Mouse (Mus musculus) C2C12 (cell line): ENCODE results near the gene Scd2.

Experiments
- CEBPB ChIP-seq: IDR thresholded peaks from one replicate; pipeline ENCODE4 v1.6.1; 2011; ENCODE audit warnings: low read depth, mild to moderate bottlenecking, control low read depth, moderate library complexity
- CTCF ChIP-seq: IDR thresholded peaks from one replicate; pipeline ENCODE4 v1.5.1; 2011; ENCODE audit not compliant: control insufficient read depth, insufficient read depth, insufficient read length
- MAX ChIP-seq: IDR thresholded peaks from one replicate; pipeline ENCODE4 v1.6.1; 2011; ENCODE audit warnings: mild to moderate bottlenecking, control low read depth
- MYOG ChIP-seq: IDR thresholded peaks from one replicate; pipeline ENCODE4 v1.6.1; 2011; ENCODE audit not compliant: control insufficient read depth, insufficient read length; ENCODE audit errors: extremely low read depth
- USF1 ChIP-seq: IDR thresholded peaks from one replicate; pipeline ENCODE4 v1.6.1; 2011; ENCODE audit warnings: low read depth, mild to moderate bottlenecking, control low read depth, moderate library complexity

DNA sequence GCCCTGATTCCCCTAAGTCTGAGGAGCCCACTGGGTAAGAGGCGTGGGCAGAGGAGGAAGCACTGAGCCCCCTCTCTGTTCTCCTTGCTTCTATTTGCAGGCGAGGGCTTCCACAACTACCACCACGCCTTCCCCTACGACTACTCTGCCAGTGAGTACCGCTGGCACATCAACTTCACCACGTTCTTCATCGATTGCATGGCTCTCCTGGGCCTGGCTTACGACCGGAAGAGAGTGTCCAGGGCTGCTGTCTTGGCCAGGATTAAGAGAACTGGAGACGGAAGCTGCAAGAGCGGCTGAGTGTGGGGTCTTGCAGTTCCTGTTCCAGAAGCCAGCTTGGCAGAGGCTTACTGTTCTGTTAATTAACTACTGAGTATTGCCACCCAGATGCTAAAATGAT, 9.4 kb downstream of the Scd2 start:
- TF ChIP-seq USF1 (no peak), MAX (no peak), CEBPB (no peak), CTCF (no peak), MYOG (no peak)
